Mouse (Mus musculus) embryonic facial prominence, embryonic 12.5 days (tissue): ENCODE measurements around the gene Cdc42ep2. TPM values are rescaled to one million over a fixed set of nuclear protein-coding genes. Genes with fewer than 3 reads are reported as not detected.

ENCODE experiments used
- ATAC-seq: fragments of 200-750 bp; cut with Nextera tagmentation; 2 replicates; pipeline ENCODE4 v1.8.0; 2017; ENCODE audit not compliant: insufficient number of reproducible peaks, insufficient read depth, low FRiP score, low TSS enrichment
- H3K27ac ChIP-seq: fragments of 300-500 bp; sonication (generic); 2 replicates; pipeline ENCODE4 v1.5.1; 2016; ENCODE audit warnings: mild to moderate bottlenecking
- H3K27me3 ChIP-seq: fragments of 300-500 bp; sonication (generic); 2 replicates; pipeline ENCODE4 v1.6.1; 2016; ENCODE audit warnings: mild to moderate bottlenecking, moderate library complexity
- H3K36me3 ChIP-seq: fragments of 300-500 bp; sonication (generic); 2 replicates; pipeline ENCODE4 v1.6.1; 2016; ENCODE audit warnings: mild to moderate bottlenecking
- H3K4me1 ChIP-seq: fragments of 300-500 bp; sonication (generic); 2 replicates; pipeline ENCODE4 v1.6.1; 2016
- H3K4me2 ChIP-seq: fragments of 300-500 bp; sonication (generic); replicated peaks from 2 replicates; pipeline ENCODE4 v1.6.1; 2016; ENCODE audit warnings: mild to moderate bottlenecking, moderate library complexity
- H3K4me3 ChIP-seq: fragments of 300-500 bp; sonication (generic); 2 replicates; pipeline ENCODE4 v1.5.1; 2016; ENCODE audit warnings: mild to moderate bottlenecking
- H3K9ac ChIP-seq: fragments of 300-500 bp; sonication (generic); 2 replicates; pipeline ENCODE4 v1.6.1; 2016; ENCODE audit warnings: mild to moderate bottlenecking, moderate library complexity
- H3K9me3 ChIP-seq: fragments of 300-500 bp; sonication (generic); 2 replicates; pipeline ENCODE4 v1.6.1; 2016; ENCODE audit warnings: mild to moderate bottlenecking, moderate library complexity
- WGBS: fragments of 180-500 bp; shearing (Covaris S2); methylation state at CpG from one replicate; pipeline ENCODE4 v1.1.7; 2016; 5-methylcytosine and 5-hydroxymethylcytosine counted together
- polyA plus RNA-seq: library from polyadenylated mRNA; unstranded; fragments of >200 nt; fragmentation: Nextera tagmentation; extraction: Ambion mirVana; gene quantifications from 2 replicates; pipeline ENCODE4 v1.2.1, GENCODE M21; 2016

Cdc42ep2 gene
- polyA plus RNA-seq, result 3.6 and 4.2 TPM in 2 replicates

DNA sequence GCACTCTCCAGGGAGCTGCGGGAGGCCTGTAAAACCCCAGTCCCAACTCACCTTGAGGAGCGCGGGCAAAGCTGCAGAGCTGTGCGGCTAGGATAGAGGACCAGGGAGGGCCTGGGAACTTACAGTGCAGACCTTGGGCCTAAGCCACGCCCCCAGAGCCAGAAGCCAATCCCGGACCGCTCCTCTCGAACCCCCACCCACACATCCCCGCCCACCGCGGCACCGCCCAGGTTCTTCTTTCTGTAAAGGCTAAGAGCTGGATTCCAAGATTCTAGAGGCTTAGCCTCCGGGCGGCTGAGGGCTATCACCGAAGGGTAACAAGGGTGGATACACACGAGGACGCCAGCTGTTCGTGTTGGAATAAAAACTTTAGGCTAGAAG lies at the start of gene Cdc42ep2:
Gene Cdc42ep2, minus strand, starts transcription at position 104 of the 381 bp plus-strand sequence.
- Histone ChIP-seq H3K27me3 (0 out of 2 replicates have a peak, but pooled peaks cover 10% of the 10 kb centered on the region), H3K9me3 (no peaks in the 10 kb centered on the region), H3K27ac (peak within 1 kb of the TSS; percentile 51; the same call in 1 of the 2 replicates), H3K4me3 (peak within 1 kb of the TSS; percentile 47), H3K36me3 (no peaks in the 10 kb centered on the region), H3K4me1 (peaks cover 14% of the 10 kb centered on the region; the same call in 1 of the 2 replicates), H3K4me2 (peak within 1 kb of the TSS; percentile 99), H3K9ac (peak within 1 kb of the TSS; percentile 49)
- peak; percentile 93 for ATAC-seq
- WGBS, result under 1% methylated on average over 18 of the region's 18 CpGs

- Histone ChIP-seq H3K9ac (no peak overlapping the region), H3K36me3 (no peaks in the 10 kb centered on the region)
- WGBS, result 87% methylated on average over 10 of the region's 10 CpGs
Observed at GRCm38 (mm10) chr19:5967664-5968063, 43.0 kb upstream of the Cdc42ep2 start.

DNA sequence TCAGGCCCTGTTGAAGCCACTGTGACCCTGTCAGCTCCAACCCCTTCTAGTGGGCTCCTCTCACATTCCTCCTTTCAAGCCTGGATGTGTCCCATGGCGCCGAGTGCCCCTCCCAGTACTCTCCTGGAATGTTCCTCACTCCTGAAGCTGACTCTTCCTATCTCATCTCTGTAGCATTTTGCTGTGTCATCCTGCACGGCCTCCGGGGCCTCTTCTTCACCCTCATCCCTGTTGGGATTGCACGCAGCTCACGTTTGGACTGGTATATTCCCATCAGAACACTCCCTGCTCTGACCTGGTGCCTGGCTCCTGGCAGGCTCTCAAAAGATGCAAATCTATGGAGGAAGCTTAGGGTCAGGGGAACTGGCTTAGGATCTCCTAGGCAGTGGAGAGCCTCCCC lies 42.2 kb upstream of the Cdc42ep2 start:
- Histone ChIP-seq H3K27ac (no peak overlapping the region), H3K4me3 (no peak overlapping the region), H3K36me3 (no peaks in the 10 kb centered on the region), H3K4me1 (peaks cover 23% of the 10 kb centered on the region), H3K27me3 (no peaks in the 10 kb centered on the region), H3K4me2 (no peak overlapping the region), H3K9me3 (no peaks in the 10 kb centered on the region), H3K9ac (no peak overlapping the region; the same call in 1 of the 2 replicates)
- WGBS, result 72% methylated on average over 6 of the region's 6 CpGs
- no peak for ATAC-seq

More at GRCm38 (mm10) chr19:5967664-5968063, 43.0 kb upstream of the Cdc42ep2 start:
- no peak overlapping the region for H3K4me2 ChIP-seq
- ATAC-seq, result no peak
- no peaks in the 10 kb centered on the region for H3K27me3 ChIP-seq
- H3K4me1 ChIP-seq, result peaks cover 19% of the 10 kb centered on the region
- H3K4me3 ChIP-seq, result no peak overlapping the region
- no peaks in the 10 kb centered on the region for H3K9me3 ChIP-seq
- no peak overlapping the region for H3K27ac ChIP-seq

DNA sequence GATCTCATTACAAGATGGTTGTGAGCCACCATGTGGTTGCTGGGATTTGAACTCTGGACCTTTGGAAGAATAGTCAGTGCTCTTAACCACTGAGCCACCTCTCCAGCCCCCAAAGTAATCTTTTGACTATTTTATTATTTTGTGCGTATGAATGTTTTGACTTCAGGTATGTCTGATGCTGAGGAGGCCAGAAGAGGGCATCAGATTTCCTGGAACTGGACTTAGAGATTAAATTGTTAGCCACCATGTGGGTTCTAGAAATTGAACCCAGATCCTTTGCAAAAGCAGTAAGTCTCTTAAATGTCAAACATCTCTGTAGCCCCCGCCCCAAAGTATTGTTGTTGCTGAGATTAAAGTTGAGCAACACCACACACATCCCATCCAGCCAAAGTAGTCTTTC lies 41.3 kb upstream of the Cdc42ep2 start:
- Histone ChIP-seq H3K9me3 (no peaks in the 10 kb centered on the region), H3K4me3 (no peak overlapping the region), H3K4me1 (peaks cover 23% of the 10 kb centered on the region), H3K9ac (no peak overlapping the region), H3K27ac (no peak overlapping the region), H3K4me2 (no peak overlapping the region), H3K36me3 (peaks cover 7% of the 10 kb centered on the region; the same call in 1 of the 2 replicates), H3K27me3 (no peaks in the 10 kb centered on the region)
- 87% methylated on average over 2 of the region's 2 CpGs for WGBS
- ATAC-seq, result no peak

DNA sequence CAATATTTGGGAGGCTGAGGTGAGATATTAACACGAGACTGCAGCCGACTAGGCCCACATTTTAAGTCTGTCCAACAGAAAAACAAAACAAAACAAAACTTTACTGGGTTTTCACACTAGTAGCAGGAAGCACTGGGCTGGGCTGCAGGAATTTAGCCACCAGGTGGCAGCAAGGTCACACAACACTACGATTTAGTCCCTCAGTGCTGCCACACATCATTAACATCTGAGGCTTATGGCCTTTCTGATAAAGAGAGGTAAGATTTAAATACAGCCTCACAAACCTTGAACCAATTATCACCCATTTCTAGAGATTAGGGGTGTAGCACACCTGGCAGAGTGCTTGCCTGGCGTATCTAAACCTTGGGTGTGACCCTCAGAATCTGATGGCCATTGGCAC lies 40.7 kb upstream of the Cdc42ep2 start:
- no peaks in the 10 kb centered on the region for H3K27me3 ChIP-seq
- H3K9ac ChIP-seq, result no peak overlapping the region
- H3K36me3 ChIP-seq, result peaks cover 11% of the 10 kb centered on the region; the same call in 1 of the 2 replicates
- H3K4me1 ChIP-seq, result peaks cover 23% of the 10 kb centered on the region
- H3K9me3 ChIP-seq, result no peaks in the 10 kb centered on the region
- peak overlapping the region; percentile 81; the same call in 1 of the 2 replicates for H3K4me2 ChIP-seq
- no peak overlapping the region for H3K27ac ChIP-seq
- 5% methylated on average over 4 of the region's 4 CpGs for whole genome bisulfite sequencing
- ATAC-seq, result no peak
- no peak overlapping the region for H3K4me3 ChIP-seq

GRCm38 (mm10) chr19:5964804-5965203 lies 40.2 kb upstream of the Cdc42ep2 start:
- ATAC-seq, result no peak
- no peak overlapping the region for H3K9ac ChIP-seq
- peak overlapping the region; percentile 81 for H3K4me3 ChIP-seq
- H3K27me3 ChIP-seq, result no peaks in the 10 kb centered on the region
- H3K9me3 ChIP-seq, result no peaks in the 10 kb centered on the region
- H3K36me3 ChIP-seq, result peaks cover 12% of the 10 kb centered on the region; the same call in 1 of the 2 replicates
- H3K27ac ChIP-seq, result no peak overlapping the region
- 83% methylated on average over 2 of the region's 2 CpGs for WGBS
- peak overlapping the region; percentile 81 for H3K4me2 ChIP-seq
- H3K4me1 ChIP-seq, result peaks cover 23% of the 10 kb centered on the region

DNA sequence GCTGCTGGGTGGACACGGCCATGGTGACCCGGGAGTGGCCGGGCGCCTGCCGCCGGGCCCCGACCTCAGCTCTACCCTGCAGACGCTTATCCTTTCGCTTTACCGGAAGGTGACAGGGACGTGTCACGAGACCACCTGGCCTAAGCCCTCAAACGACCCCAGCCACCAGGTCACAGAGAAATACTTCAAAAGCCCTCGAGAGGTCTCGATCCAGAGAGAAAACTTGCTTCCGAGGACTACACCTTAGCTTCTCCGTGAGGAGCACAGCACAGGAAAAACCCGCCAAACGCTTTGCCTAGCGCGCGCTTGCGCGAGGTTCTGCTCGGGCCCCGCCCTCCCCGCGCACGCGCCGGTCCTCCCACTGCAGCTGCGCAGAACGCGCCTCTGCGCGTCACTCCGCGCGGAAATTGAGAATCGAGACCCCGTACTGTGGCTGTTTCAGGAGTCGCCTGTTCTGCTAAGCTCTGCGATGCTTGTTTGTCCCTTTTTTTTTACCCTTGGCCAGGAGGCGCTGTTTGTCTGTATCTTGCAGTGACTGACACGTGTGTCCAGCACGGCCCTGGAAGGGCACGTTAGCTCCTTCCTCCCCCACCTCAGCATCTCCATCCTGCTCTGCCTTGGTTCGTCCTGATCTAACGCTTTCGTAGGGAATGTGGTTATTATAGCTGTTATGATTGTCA lies 39.4 kb upstream of the Cdc42ep2 start, which contains the start of gene Pola2:
Gene Pola2, minus strand, starts transcription at position 320 of the 680 bp plus-strand sequence.
- peak; percentile 82 for ATAC-seq
- Histone ChIP-seq H3K27ac (peak within 1 kb of the TSS; percentile 81), H3K4me2 (peak within 1 kb of the TSS; percentile 81), H3K9ac (peak within 1 kb of the TSS; percentile 91), H3K4me1 (peaks cover 23% of the 10 kb centered on the region), H3K4me3 (peak within 1 kb of the TSS; percentile 81), H3K9me3 (no peaks in the 10 kb centered on the region), H3K36me3 (peaks cover 19% of the 10 kb centered on the region), H3K27me3 (no peaks in the 10 kb centered on the region)
- WGBS, result under 1% methylated on average over 50 of the region's 50 CpGs

DNA sequence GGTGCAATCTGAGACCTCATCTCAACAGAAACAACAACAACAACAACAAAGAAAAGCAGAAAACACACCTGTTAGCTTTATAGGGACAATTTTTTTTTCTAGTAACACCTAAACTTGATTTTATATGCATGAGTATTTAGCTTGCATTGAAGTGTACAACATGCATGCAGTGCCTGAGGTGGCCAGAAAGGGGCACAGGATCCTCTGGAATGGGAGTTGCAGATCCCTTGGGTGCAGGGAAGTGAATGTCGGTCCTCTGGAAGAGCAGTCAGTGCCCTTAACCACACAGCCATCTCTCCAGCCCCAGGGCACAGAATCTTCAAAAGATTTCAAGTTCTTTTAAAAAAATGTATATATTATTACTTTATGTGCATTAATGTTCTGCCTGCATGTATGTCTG lies 38.0 kb upstream of the Cdc42ep2 start:
- Histone ChIP-seq H3K4me1 (peaks cover 23% of the 10 kb centered on the region), H3K4me3 (peak overlapping the region; percentile 81), H3K4me2 (peak overlapping the region; percentile 81), H3K36me3 (peaks cover 32% of the 10 kb centered on the region), H3K27ac (no peak overlapping the region), H3K27me3 (no peaks in the 10 kb centered on the region), H3K9me3 (no peaks in the 10 kb centered on the region), H3K9ac (peak overlapping the region; percentile 91)
- 23% methylated on average over 1 of the region's 1 CpGs for WGBS
- ATAC-seq, result no peak

DNA sequence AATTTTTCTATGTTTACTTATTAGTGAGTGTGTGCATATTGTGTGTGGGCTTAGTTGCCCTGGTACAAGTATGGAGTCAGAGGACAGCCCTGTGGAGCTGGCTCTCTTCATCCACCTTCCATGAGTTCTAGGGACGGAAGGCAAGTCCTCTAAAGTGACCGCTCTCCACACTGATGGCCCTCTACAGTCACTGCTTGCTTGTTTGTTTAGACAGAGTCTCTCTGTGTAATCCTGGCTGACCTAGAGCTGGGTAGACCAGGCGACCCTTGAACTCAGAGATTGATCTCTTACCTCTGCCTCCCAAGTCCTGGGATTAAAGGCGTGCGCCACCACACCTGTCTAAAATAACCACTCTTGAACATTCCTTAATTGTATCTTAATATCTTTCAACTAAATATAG lies 32.8 kb upstream of the Cdc42ep2 start:
- Histone ChIP-seq H3K4me1 (peaks cover 7% of the 10 kb centered on the region), H3K9me3 (no peaks in the 10 kb centered on the region), H3K4me2 (no peak overlapping the region), H3K9ac (no peak overlapping the region), H3K36me3 (peaks cover 59% of the 10 kb centered on the region), H3K27me3 (no peaks in the 10 kb centered on the region), H3K27ac (no peak overlapping the region), H3K4me3 (no peak overlapping the region)
- 88% methylated on average over 5 of the region's 5 CpGs for WGBS
- ATAC-seq, result no peak

DNA sequence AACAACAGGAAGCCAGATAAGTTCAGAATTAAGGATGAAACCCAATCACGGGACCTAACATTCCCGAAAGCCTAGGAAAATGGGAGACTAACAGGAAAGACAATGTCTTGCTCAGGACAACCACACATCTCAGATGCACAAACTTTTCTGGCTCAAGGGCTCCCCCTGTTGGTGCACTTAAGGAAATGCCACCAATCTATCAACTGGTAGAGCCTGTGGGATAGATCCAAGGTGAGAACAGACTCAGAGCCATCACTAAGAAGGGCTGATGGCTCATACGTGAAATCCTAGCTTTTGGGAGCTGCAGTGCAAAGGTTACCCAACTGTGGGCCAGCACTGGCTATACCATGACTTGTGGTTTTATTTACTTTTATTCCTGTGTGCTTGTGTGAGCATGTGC lies 32.1 kb upstream of the Cdc42ep2 start:
- WGBS, result 31% methylated on average over 3 of the region's 3 CpGs
- H3K4me2 ChIP-seq, result no peak overlapping the region
- H3K4me1 ChIP-seq, result peaks cover 13% of the 10 kb centered on the region; the same call in 1 of the 2 replicates
- H3K27ac ChIP-seq, result no peak overlapping the region
- peaks cover 66% of the 10 kb centered on the region for H3K36me3 ChIP-seq
- H3K4me3 ChIP-seq, result no peak overlapping the region
- no peaks in the 10 kb centered on the region for H3K9me3 ChIP-seq
- no peak overlapping the region for H3K9ac ChIP-seq
- peak; percentile 59; the same call in 1 of the 2 replicates for ATAC-seq
- no peaks in the 10 kb centered on the region for H3K27me3 ChIP-seq

DNA sequence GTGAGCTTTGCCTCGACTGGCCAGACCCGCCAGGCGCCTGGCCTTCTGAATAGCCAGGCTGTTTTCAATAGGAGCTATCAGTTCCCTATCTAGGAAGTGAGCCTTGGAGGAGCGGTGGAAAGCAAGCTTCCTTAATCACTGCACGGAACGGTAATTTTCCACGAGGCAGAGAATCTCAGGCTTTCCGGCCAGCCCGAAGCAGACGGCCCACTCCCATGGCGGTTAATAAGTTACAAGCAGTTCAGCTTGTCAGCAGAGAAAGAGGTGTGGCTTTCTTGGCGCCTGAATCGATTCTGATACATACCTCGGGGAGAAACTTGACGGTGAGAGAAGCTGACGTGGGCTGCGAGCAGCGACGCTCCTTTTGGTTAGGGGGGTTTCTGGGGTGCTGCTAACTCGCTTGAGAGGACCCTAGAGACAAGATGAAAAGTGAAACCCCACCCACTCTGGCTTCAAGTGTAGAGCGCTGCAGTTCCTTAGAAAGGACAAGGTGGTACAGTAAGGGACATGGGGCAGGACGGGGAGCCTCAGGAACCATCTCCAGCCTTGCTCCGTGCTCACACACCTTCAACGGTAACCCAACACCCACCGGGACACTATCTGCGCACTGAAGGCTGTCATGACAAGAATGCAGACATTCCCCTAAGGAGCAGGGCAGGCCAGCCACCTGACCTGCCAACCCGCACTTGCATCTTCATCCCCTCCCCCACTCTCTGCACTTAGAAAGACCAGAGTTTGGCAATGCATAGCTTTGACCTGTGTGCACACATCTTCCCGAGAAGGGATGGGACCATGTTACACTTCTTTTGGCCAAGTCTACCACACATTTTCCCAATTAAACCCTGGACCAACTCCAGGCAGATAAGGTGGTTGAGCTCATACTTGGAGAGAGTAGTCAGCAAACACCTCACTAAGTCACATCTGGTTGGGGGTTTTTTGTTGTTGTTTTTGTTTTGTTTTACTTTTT lies 31.4 kb upstream of the Cdc42ep2 start:
- ATAC-seq, result no peak
- Histone ChIP-seq H3K36me3 (peaks cover 66% of the 10 kb centered on the region), H3K27ac (peak overlapping the region; percentile 51; the same call in 1 of the 2 replicates), H3K27me3 (no peaks in the 10 kb centered on the region), H3K4me2 (no peak overlapping the region), H3K4me1 (peaks cover 15% of the 10 kb centered on the region; the same call in 1 of the 2 replicates), H3K4me3 (no peak overlapping the region), H3K9ac (no peak overlapping the region), H3K9me3 (no peaks in the 10 kb centered on the region)
- 76% methylated on average over 28 of the region's 28 CpGs for WGBS
